Mouse (Mus musculus): ENCODE results near the gene Prox1.

Prox1 gene

DNA sequence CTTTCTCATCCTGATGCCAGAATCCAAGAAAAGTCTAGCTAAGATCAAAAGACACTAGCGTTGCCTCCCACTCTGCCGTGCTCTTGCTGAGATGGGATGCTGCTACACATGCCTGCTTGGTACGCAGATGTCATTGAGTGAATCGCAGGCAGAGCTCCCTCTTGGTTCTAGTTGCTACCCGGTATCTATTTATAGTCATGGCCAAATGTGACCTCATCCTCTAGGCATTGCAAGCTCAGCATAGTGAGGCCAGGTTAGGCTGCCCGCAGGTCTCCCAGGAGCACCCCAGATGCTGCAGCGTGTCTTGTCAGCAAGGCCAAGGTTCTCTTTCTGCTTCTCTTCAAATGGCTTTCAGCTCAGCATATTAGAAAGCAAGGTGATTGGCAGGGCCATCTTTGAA lies 84.8 kb downstream of the Prox1 start:
- DNase-seq (ENCODE audit: low read depth, low spot score) = no peak

DNA sequence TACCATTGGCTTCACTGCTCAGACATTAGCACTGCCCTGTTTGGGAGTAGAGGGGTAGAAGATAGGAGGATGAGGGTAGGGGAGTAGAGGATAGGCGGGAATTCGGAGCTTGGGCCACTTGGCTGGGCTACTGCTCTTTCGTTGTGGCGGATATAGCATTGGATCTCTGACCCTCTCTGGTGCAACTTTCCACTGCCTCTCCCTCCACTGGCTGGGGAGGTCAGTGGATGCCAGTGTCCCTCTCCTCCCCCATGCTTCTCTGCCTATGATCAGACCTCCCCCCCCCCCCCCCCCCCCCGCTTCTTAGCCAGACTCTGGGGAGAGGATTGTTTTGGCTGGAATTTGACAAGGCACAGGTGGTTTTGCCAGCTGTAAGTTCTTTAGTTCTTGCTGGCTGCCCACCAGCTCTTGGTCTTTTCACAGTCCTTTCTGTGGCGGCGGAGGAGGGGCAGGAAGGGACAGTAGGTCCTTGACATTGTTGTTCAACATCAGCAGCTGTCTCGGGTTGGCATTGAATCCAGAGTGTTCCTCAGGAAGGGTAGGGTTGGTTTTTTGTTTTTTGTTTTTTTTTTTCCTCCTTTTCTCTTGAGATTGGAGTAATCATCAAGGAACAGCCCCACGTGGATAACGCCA lies 90.8 kb downstream of the Prox1 start:
- DNase-seq (ENCODE audit: low read depth, low spot score) = no peak

DNA sequence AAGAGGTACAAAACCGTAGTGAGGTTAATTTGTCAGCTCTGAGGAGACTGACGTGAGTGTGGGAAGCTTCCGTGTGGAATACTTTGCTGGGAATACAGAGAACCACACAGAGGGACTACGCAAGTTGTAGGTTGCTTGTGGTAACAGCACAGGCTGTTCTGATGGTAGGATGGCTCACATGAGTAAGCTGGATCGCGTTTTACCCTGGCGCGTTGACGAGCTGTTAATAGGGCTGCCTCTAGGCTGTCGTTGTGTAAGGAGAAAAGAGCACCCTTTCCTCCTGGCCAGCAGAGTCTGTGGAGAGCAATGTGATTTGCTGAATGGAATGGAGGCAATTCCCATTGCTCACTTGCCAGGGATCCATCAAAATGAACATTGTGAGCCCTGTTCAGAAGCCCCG lies 93.9 kb downstream of the Prox1 start:
- DNase-seq (ENCODE audit: low read depth, low spot score) = no peak

All from embryo, embryonic 11.5 days (tissue).